Mouse (Mus musculus): ENCODE data around the gene Dohh. TPM values are rescaled to one million over a fixed set of nuclear protein-coding genes. Genes with fewer than 3 reads are reported as not detected.

The Dohh gene
- polyA plus RNA-seq, 1 experiment from 2014 or later = 42.1 TPM

- WGBS (ENCODE audit: insufficient replicate concordance) = 8% methylated on average over 9 of the region's 9 CpGs
- TF ChIP-seq EP300 (IDR thresholded peaks at IDR 0.05; ENCODE audit: low read depth) = peak; percentile 20; the same call in 1 of the 2 replicates
- peak; percentile 98 for TF ChIP-seq CTCF (IDR thresholded peaks at IDR 0.05; ENCODE audit: low read depth)
- peak overlapping the region; percentile 45; the same call in 1 of the 2 replicates for H3K4me2 ChIP-seq (ENCODE audit: low read depth, low read length)
- H3K9me3 ChIP-seq (ENCODE audit: low read length) = no peaks in the 10 kb centered on the region
- peaks cover 67% of the 10 kb centered on the region for H3K4me1 ChIP-seq (ENCODE audit: insufficient read depth)
- peak; percentile 92 for DNase-seq
- H3K27ac ChIP-seq (ENCODE audit: low read depth) = peak overlapping the region; percentile 64
- peak; percentile 76 for ATAC-seq
- no peak overlapping the region for H3K9ac ChIP-seq (replicated peaks)
- H3K4me3 ChIP-seq (ENCODE audit: low read depth, low read length) = no peak overlapping the region
- H3K36me3 ChIP-seq (replicated peaks; ENCODE audit: insufficient read depth, low read length) = peaks cover 13% of the 10 kb centered on the region; the same call in 1 of the 2 replicates
- H3K27me3 ChIP-seq (ENCODE audit: insufficient read depth, low read length) = peaks cover 4% of the 10 kb centered on the region; the same call in 1 of the 2 replicates
These were observed 24.7 kb downstream of the Dohh start for GRCm38 (mm10) chr10:81408871-81409291.

DNA sequence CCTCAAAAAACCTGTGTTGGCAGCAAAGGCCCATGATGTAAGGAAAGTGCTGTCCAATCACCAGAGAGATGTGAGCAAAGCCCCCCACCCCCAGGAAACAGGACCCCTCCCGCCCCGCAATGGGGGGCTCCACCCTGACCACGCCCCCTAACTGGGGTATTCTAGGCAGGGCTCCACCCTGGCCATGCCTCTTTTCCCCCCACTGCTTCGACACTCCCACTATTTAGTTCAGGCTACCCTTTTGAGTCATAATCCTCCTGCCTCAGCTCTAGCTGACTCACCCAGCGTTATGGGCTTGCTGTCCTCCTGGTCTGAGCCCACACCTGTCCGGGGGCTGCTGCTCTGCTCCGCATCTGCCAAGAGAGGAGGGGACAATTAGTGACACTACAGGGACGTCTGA lies 25.1 kb downstream of the Dohh start:
- no peak overlapping the region for H3K4me3 ChIP-seq (ENCODE audit: low read depth, low read length)
- TF ChIP-seq EP300 (IDR thresholded peaks at IDR 0.05; ENCODE audit: low read depth) (no peak), CTCF (IDR thresholded peaks at IDR 0.05; ENCODE audit: low read depth) (no peak)
- H3K4me2 ChIP-seq (ENCODE audit: low read depth, low read length) = no peak overlapping the region
- peaks cover 4% of the 10 kb centered on the region; the same call in 1 of the 2 replicates for H3K27me3 ChIP-seq (ENCODE audit: insufficient read depth, low read length)
- peak overlapping the region; percentile 64 for H3K27ac ChIP-seq (ENCODE audit: low read depth)
- H3K4me1 ChIP-seq (ENCODE audit: insufficient read depth) = peaks cover 68% of the 10 kb centered on the region
- H3K9me3 ChIP-seq (ENCODE audit: low read length) = no peaks in the 10 kb centered on the region
- 18% methylated on average over 8 of the region's 8 CpGs for WGBS (ENCODE audit: insufficient replicate concordance)
- peaks cover 10% of the 10 kb centered on the region; the same call in 1 of the 2 replicates for H3K36me3 ChIP-seq (replicated peaks; ENCODE audit: insufficient read depth, low read length)
- 0 out of 2 replicates have a peak overlapping the region, but pooled peaks have one; percentile 1 for H3K9ac ChIP-seq (replicated peaks)
- ATAC-seq (no peak), DNase-seq (no peak)

DNA sequence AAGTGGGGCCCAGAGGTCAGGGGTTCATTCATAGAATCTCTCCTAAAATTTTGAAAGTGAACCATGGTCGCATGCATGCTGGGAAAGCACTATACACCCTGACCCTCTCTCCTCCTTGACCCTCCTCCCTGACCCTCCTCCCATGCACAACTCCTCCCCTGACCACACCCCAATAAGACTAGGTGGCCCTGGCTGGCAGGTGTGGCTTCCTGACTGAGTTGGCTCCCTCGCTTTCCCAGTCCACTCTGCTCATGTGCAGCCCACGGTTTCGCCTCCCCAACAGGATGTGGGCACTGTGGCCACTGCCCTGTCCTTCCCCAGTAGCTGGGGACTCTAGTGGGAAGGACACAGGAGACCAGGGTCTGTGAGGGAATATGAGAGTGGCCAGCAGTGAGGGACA lies 26.1 kb downstream of the Dohh start:
- H3K4me2 ChIP-seq (ENCODE audit: low read depth, low read length) = no peak overlapping the region
- H3K4me1 ChIP-seq (ENCODE audit: insufficient read depth) = peaks cover 78% of the 10 kb centered on the region
- H3K9me3 ChIP-seq (ENCODE audit: low read length) = no peaks in the 10 kb centered on the region
- TF ChIP-seq EP300 (IDR thresholded peaks at IDR 0.05; ENCODE audit: low read depth) (no peak), CTCF (IDR thresholded peaks at IDR 0.05; ENCODE audit: low read depth) (no peak)
- peak overlapping the region; percentile 64; the same call in 1 of the 2 replicates for H3K27ac ChIP-seq (ENCODE audit: low read depth)
- no peak overlapping the region for H3K9ac ChIP-seq (replicated peaks)
- H3K36me3 ChIP-seq (replicated peaks; ENCODE audit: insufficient read depth, low read length) = peaks cover 6% of the 10 kb centered on the region; the same call in 1 of the 2 replicates
- DNase-seq (no peak), ATAC-seq (no peak)
- no peak overlapping the region for H3K4me3 ChIP-seq (ENCODE audit: low read depth, low read length)
- 25% methylated on average over 4 of the region's 4 CpGs for WGBS (ENCODE audit: insufficient replicate concordance)
- peaks cover 4% of the 10 kb centered on the region; the same call in 1 of the 2 replicates for H3K27me3 ChIP-seq (ENCODE audit: insufficient read depth, low read length)

DNA sequence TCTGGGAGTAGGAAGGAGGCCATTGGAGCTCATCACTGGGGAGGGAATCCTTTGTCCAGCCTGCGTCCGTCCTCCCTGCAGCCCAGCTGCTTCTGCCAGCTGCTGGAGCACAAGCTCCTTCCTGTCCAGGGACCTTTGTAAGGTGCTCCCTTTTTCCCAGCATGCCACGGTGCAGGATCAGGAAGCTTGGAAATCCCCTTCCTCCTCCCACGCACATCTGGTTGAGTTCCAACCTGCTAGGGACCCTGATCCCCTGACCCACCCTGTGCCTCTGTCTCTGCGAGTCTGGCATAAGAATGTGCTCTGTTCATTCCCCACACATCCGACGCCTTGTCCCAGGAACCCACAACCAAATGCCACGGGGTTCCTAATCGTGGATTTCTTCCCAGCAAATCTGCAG lies 26.8 kb downstream of the Dohh start:
- ATAC-seq = no peak
- no peak for DNase-seq
- Histone ChIP-seq H3K9ac (replicated peaks) (no peak overlapping the region), H3K9me3 (ENCODE audit: low read length) (no peaks in the 10 kb centered on the region), H3K36me3 (replicated peaks; ENCODE audit: insufficient read depth, low read length) (peaks cover 4% of the 10 kb centered on the region; the same call in 1 of the 2 replicates), H3K27ac (ENCODE audit: low read depth) (peak overlapping the region; percentile 70), H3K4me2 (ENCODE audit: low read depth, low read length) (no peak overlapping the region), H3K27me3 (ENCODE audit: insufficient read depth, low read length) (peaks cover 4% of the 10 kb centered on the region; the same call in 1 of the 2 replicates), H3K4me1 (ENCODE audit: insufficient read depth) (peaks cover 78% of the 10 kb centered on the region), H3K4me3 (ENCODE audit: low read depth, low read length) (no peak overlapping the region)
- WGBS (ENCODE audit: insufficient replicate concordance) = 73% methylated on average over 9 of the region's 9 CpGs
- TF ChIP-seq CTCF (IDR thresholded peaks at IDR 0.05; ENCODE audit: low read depth) = no peak
- TF ChIP-seq EP300 (IDR thresholded peaks at IDR 0.05; ENCODE audit: low read depth) = no peak

- WGBS (ENCODE audit: insufficient replicate concordance) = 66% methylated on average over 18 of the region's 18 CpGs
- no peak for TF ChIP-seq CTCF (IDR thresholded peaks at IDR 0.05; ENCODE audit: low read depth)
- no peak for TF ChIP-seq EP300 (IDR thresholded peaks at IDR 0.05; ENCODE audit: low read depth)
- Histone ChIP-seq H3K4me3 (ENCODE audit: low read depth, low read length) (no peak overlapping the region), H3K4me2 (ENCODE audit: low read depth, low read length) (no peak overlapping the region), H3K27ac (ENCODE audit: low read depth) (peak overlapping the region; percentile 70), H3K9me3 (ENCODE audit: low read length) (no peaks in the 10 kb centered on the region), H3K27me3 (ENCODE audit: insufficient read depth, low read length) (peaks cover 4% of the 10 kb centered on the region; the same call in 1 of the 2 replicates), H3K9ac (replicated peaks) (no peak overlapping the region), H3K36me3 (replicated peaks; ENCODE audit: insufficient read depth, low read length) (peaks cover 4% of the 10 kb centered on the region; the same call in 1 of the 2 replicates), H3K4me1 (ENCODE audit: insufficient read depth) (peaks cover 83% of the 10 kb centered on the region)
- ATAC-seq (no peak), DNase-seq (no peak)
These were observed 27.5 kb downstream of the Dohh start for GRCm38 (mm10) chr10:81411471-81412400.

Measured in liver, postnatal 0 days (tissue).